Mouse (Mus musculus) forebrain, postnatal 0 days (tissue): ENCODE results near the gene Cactin. TPM values are rescaled to one million over a fixed set of nuclear protein-coding genes. Genes with fewer than 3 reads are reported as not detected.
A peak's percentile ranks its signal among the peaks of the same experiment; 100 is the strongest.

ENCODE experiments used
- ATAC-seq: fragments of 200-750 bp; cut with Nextera tagmentation; 2 replicates; pipeline ENCODE4 v1.8.0; 2017; ENCODE audit warnings: mild to moderate bottlenecking, moderate library complexity
- DNase-seq: peaks from one replicate; pipeline ENCODE4 v3.0.0-alpha.2; 2015
- H3K27ac ChIP-seq: fragments of 300-500 bp; sonication (generic); 2 replicates; pipeline ENCODE4 v1.5.1; 2014; ENCODE audit warnings: low read depth, mild to moderate bottlenecking, antibody characterized with exemption, low read length, moderate library complexity, mixed read lengths
- H3K27me3 ChIP-seq: fragments of 300-500 bp; sonication (generic); 2 replicates; pipeline ENCODE4 v1.6.1; 2014; ENCODE audit warnings: mild to moderate bottlenecking, low read length, mixed read lengths; ENCODE audit not compliant: insufficient read depth
- H3K36me3 ChIP-seq: fragments of 300-500 bp; sonication (generic); 2 replicates; pipeline ENCODE4 v1.6.1; 2014; ENCODE audit warnings: mild to moderate bottlenecking, moderate library complexity; ENCODE audit not compliant: insufficient read depth
- H3K4me1 ChIP-seq: fragments of 300-500 bp; sonication (generic); 2 replicates; pipeline ENCODE4 v1.6.1; 2014; ENCODE audit warnings: antibody characterized with exemption; ENCODE audit not compliant: insufficient read depth
- H3K4me2 ChIP-seq: fragments of 300-500 bp; sonication (generic); 2 replicates; pipeline ENCODE4 v1.6.1; 2014; ENCODE audit warnings: low read depth, mild to moderate bottlenecking, moderate library complexity
- H3K4me3 ChIP-seq: fragments of 300-500 bp; sonication (generic); 2 replicates; pipeline ENCODE4 v1.5.1; 2014; ENCODE audit warnings: low read depth, low read length, mixed read lengths
- H3K9ac ChIP-seq: fragments of 300-500 bp; sonication (generic); 2 replicates; pipeline ENCODE4 v1.6.1; 2014; ENCODE audit warnings: mild to moderate bottlenecking
- H3K9me3 ChIP-seq: fragments of 300-500 bp; sonication (generic); 2 replicates; pipeline ENCODE4 v1.6.1; 2016; ENCODE audit warnings: low read length
- CTCF ChIP-seq: sonication (generic); IDR thresholded peaks from 2 replicates; pipeline ENCODE4 v1.5.1; 2016; ENCODE audit warnings: antibody characterized with exemption, control low read depth, low read depth
- WGBS: fragments of 180-500 bp; shearing (Covaris S2); extraction: QIAGEN DNeasy Blood & Tissue Kit; methylation state at CpG from one replicate; pipeline ENCODE4 v1.1.7; 2014; 5-methylcytosine and 5-hydroxymethylcytosine counted together
- polyA plus RNA-seq: library from polyadenylated mRNA; unstranded; fragments of >200 nt; fragmentation: Nextera tagmentation; extraction: Ambion mirVana; gene quantifications from 2 replicates; pipeline ENCODE4 v1.2.1, GENCODE M21; 2015
- total RNA-seq: library from RNA; depleted of rRNA; stranded (reverse); fragments of >200 nt; gene quantifications from 2 replicates; pipeline ENCODE4 v1.2.3, GENCODE M21; 2014

Gene Cactin
- total and polyA plus RNA-seq, 2 experiments from 2014 or later = 24.2 to 43.4 TPM

- H3K4me1 ChIP-seq = no peaks in the 10 kb centered on the region; the same call in 1 of the 2 replicates
- H3K27ac ChIP-seq = peak overlapping the region; percentile 66
- H3K27me3 ChIP-seq = no peaks in the 10 kb centered on the region
- no peak for DNase-seq
- no peak for TF ChIP-seq CTCF
- H3K4me2 ChIP-seq = no peak overlapping the region
- peak overlapping the region; percentile 10; the same call in 1 of the 2 replicates for H3K9ac ChIP-seq
- 50% methylated on average over 4 of the region's 4 CpGs for WGBS
- ATAC-seq = no peak
- H3K36me3 ChIP-seq = peaks cover 22% of the 10 kb centered on the region
- H3K4me3 ChIP-seq = no peak overlapping the region
- H3K9me3 ChIP-seq = no peaks in the 10 kb centered on the region
These were observed 18.6 kb upstream of the Cactin start for GRCm38 (mm10) chr10:81302288-81302687.

- 55% methylated on average over 14 of the region's 14 CpGs for WGBS
- DNase-seq (no peak), ATAC-seq (peak; percentile 36)
- Histone ChIP-seq H3K27ac (peak overlapping the region; percentile 67), H3K9ac (no peak overlapping the region), H3K4me3 (no peak overlapping the region), H3K4me2 (peak overlapping the region; percentile 10; the same call in 1 of the 2 replicates), H3K27me3 (no peaks in the 10 kb centered on the region), H3K36me3 (peaks cover 28% of the 10 kb centered on the region), H3K9me3 (no peaks in the 10 kb centered on the region), H3K4me1 (no peaks in the 10 kb centered on the region; the same call in 1 of the 2 replicates)
- no peak for TF ChIP-seq CTCF
These were observed 18.1 kb upstream of the Cactin start for GRCm38 (mm10) chr10:81302781-81303218.

- TF ChIP-seq CTCF = no peak
- Histone ChIP-seq H3K36me3 (peaks cover 32% of the 10 kb centered on the region), H3K9ac (peak overlapping the region; percentile 14; the same call in 1 of the 2 replicates), H3K4me3 (no peak overlapping the region), H3K4me2 (peak overlapping the region; percentile 10; the same call in 1 of the 2 replicates), H3K9me3 (no peaks in the 10 kb centered on the region), H3K27me3 (no peaks in the 10 kb centered on the region), H3K27ac (peak overlapping the region; percentile 67), H3K4me1 (no peaks in the 10 kb centered on the region; the same call in 1 of the 2 replicates)
- ATAC-seq = no peak
- DNase-seq = no peak
- 78% methylated on average over 10 of the region's 10 CpGs for WGBS
These were observed 17.6 kb upstream of the Cactin start for GRCm38 (mm10) chr10:81303258-81303657.

GRCm38 (mm10) chr10:81303761-81304160 lies 17.1 kb upstream of the Cactin start:
- Histone ChIP-seq H3K27me3 (no peaks in the 10 kb centered on the region), H3K9ac (0 out of 2 replicates have a peak overlapping the region, but pooled peaks have one; percentile 14), H3K9me3 (no peaks in the 10 kb centered on the region), H3K4me2 (no peak overlapping the region), H3K4me1 (no peaks in the 10 kb centered on the region; the same call in 1 of the 2 replicates), H3K36me3 (peaks cover 37% of the 10 kb centered on the region), H3K27ac (no peak overlapping the region), H3K4me3 (no peak overlapping the region)
- DNase-seq (no peak), ATAC-seq (no peak)
- no peak for TF ChIP-seq CTCF
- WGBS = 78% methylated on average over 7 of the region's 7 CpGs

GRCm38 (mm10) chr10:81304597-81305238 lies 16.2 kb upstream of the Cactin start:
- H3K4me3 ChIP-seq = no peak overlapping the region
- H3K9ac ChIP-seq = no peak overlapping the region
- no peaks in the 10 kb centered on the region; the same call in 1 of the 2 replicates for H3K4me1 ChIP-seq
- no peaks in the 10 kb centered on the region for H3K27me3 ChIP-seq
- ATAC-seq (peak; percentile 28; the same call in 1 of the 2 replicates), DNase-seq (no peak)
- TF ChIP-seq CTCF = peak; percentile 74
- peaks cover 46% of the 10 kb centered on the region for H3K36me3 ChIP-seq
- H3K27ac ChIP-seq = no peak overlapping the region
- H3K4me2 ChIP-seq = no peak overlapping the region
- WGBS = 29% methylated on average over 7 of the region's 9 CpGs
- H3K9me3 ChIP-seq = no peaks in the 10 kb centered on the region

- no peaks in the 10 kb centered on the region; the same call in 1 of the 2 replicates for H3K4me1 ChIP-seq
- no peak for TF ChIP-seq CTCF
- H3K27ac ChIP-seq = no peak overlapping the region
- ATAC-seq (no peak), DNase-seq (no peak)
- peaks cover 56% of the 10 kb centered on the region for H3K36me3 ChIP-seq
- no peaks in the 10 kb centered on the region for H3K9me3 ChIP-seq
- 93% methylated on average over 14 of the region's 14 CpGs for WGBS
- no peak overlapping the region for H3K4me3 ChIP-seq
- H3K4me2 ChIP-seq = no peak overlapping the region
- no peak overlapping the region for H3K9ac ChIP-seq
- no peaks in the 10 kb centered on the region for H3K27me3 ChIP-seq
These were observed 15.2 kb upstream of the Cactin start for GRCm38 (mm10) chr10:81305663-81306062.

GRCm38 (mm10) chr10:81306173-81306668 lies 14.7 kb upstream of the Cactin start:
- no peak for TF ChIP-seq CTCF

More at GRCm38 (mm10) chr10:81306173-81306668, 14.7 kb upstream of the Cactin start:
- peaks cover 61% of the 10 kb centered on the region for H3K36me3 ChIP-seq
- H3K9me3 ChIP-seq = no peaks in the 10 kb centered on the region
- no peaks in the 10 kb centered on the region for H3K27me3 ChIP-seq
- no peak for ATAC-seq
- H3K4me1 ChIP-seq = no peaks in the 10 kb centered on the region; the same call in 1 of the 2 replicates
- no peak overlapping the region for H3K27ac ChIP-seq
- 92% methylated on average over 12 of the region's 12 CpGs for WGBS
- no peak overlapping the region for H3K9ac ChIP-seq
- no peak for DNase-seq
- H3K4me2 ChIP-seq = no peak overlapping the region
- no peak overlapping the region for H3K4me3 ChIP-seq
